Mouse (Mus musculus) G1E (cell line): ENCODE data around the gene Agr2.

Experiments used
- CTCF ChIP-seq: IDR thresholded peaks from 2 replicates; pipeline ENCODE4 v1.5.1; 2012; ENCODE audit warnings: low read depth, low read length, inconsistent platforms, mixed read lengths
- POLR2AphosphoS5 ChIP-seq: IDR thresholded peaks from 2 replicates; pipeline ENCODE4 v1.6.1; 2012; ENCODE audit warnings: low read depth, low read length, inconsistent platforms; ENCODE audit not compliant: insufficient replicate concordance
- TAL1 ChIP-seq: conservative IDR thresholded peaks from 2 replicates; pipeline ENCODE4 v1.6.1; 2012; ENCODE audit warnings: low read depth, low read length, inconsistent platforms, mixed read lengths

GRCm38 (mm10) chr12:36030660-36031363, 38.1 kb downstream of the Agr2 start:
- TF ChIP-seq CTCF (no peak), TAL1 (no peak), POLR2AphosphoS5 (no peak)
